Mouse (Mus musculus): ENCODE results near the gene Rpl4.
"Not testable (repeated sequence)": the region's sequence is repeated elsewhere in the genome, so short reads cannot be mapped to it uniquely, and the experiment has no call there.

Rpl4 gene

GRCm38 (mm10) chr9:64172816-64173665 lies at the start of gene Rpl4, which contains the start of gene Zwilch:
Gene Rpl4, plus strand, starts transcription at chr9:64173375.
Gene Zwilch, minus strand, starts transcription at chr9:64173104.
- peak; percentile 87 to 88 for DNase-seq (ENCODE audit: low spot score in 2 of 2)

GRCm38 (mm10) chr9:64124846-64125245 lies 48.3 kb upstream of the Rpl4 start:
- DNase-seq (ENCODE audit: low spot score in 2 of 2): not testable (repeated sequence)

- no peak for DNase-seq (ENCODE audit: low spot score in 2 of 2)
Observed at GRCm38 (mm10) chr9:64125307-64125706, 47.9 kb upstream of the Rpl4 start.

- DNase-seq (ENCODE audit: low spot score in 2 of 2): no peak
Observed at GRCm38 (mm10) chr9:64126121-64126520, 47.1 kb upstream of the Rpl4 start.

GRCm38 (mm10) chr9:64131623-64132022 lies 41.6 kb upstream of the Rpl4 start:
- no peak for DNase-seq (ENCODE audit: low spot score in 2 of 2)

GRCm38 (mm10) chr9:64138896-64139295 lies 34.3 kb upstream of the Rpl4 start:
- DNase-seq (ENCODE audit: low spot score in 2 of 2): peak; percentile 55 to 68

- no peak for DNase-seq (ENCODE audit: low spot score in 2 of 2)
Observed at GRCm38 (mm10) chr9:64139879-64140278, 33.3 kb upstream of the Rpl4 start.

- no peak for DNase-seq (ENCODE audit: low spot score in 2 of 2)
Observed at GRCm38 (mm10) chr9:64156641-64157040, 16.5 kb upstream of the Rpl4 start.

- DNase-seq (ENCODE audit: low spot score in 2 of 2): no peak
Observed at GRCm38 (mm10) chr9:64160471-64160870, 12.7 kb upstream of the Rpl4 start.

- DNase-seq (ENCODE audit: low spot score in 2 of 2): not testable (repeated sequence)
Observed at GRCm38 (mm10) chr9:64169967-64170366, 3.2 kb upstream of the Rpl4 start.

GRCm38 (mm10) chr9:64172145-64172815 lies 895 bp upstream of the Rpl4 start:
- DNase-seq (ENCODE audit: low spot score in 2 of 2): no peak

- DNase-seq (ENCODE audit: low spot score in 2 of 2): no peak
Observed at GRCm38 (mm10) chr9:64173666-64174220, 568 bp downstream of the Rpl4 start.

GRCm38 (mm10) chr9:64174341-64174740 lies 1.2 kb downstream of the Rpl4 start:
- DNase-seq (ENCODE audit: low spot score in 2 of 2): no peak

GRCm38 (mm10) chr9:64174766-64175165 lies 1.6 kb downstream of the Rpl4 start:
- no peak for DNase-seq (ENCODE audit: low spot score in 2 of 2)

GRCm38 (mm10) chr9:64175378-64175777 lies 2.2 kb downstream of the Rpl4 start:
- no peak for DNase-seq (ENCODE audit: low spot score in 2 of 2)

- DNase-seq (ENCODE audit: low spot score in 2 of 2): no peak
Observed at GRCm38 (mm10) chr9:64178610-64178973, 5.4 kb downstream of the Rpl4 start.

GRCm38 (mm10) chr9:64178974-64179646 lies 5.9 kb downstream of the Rpl4 start, which contains the start of gene Snapc5:
Gene Snapc5, plus strand, starts transcription at chr9:64179274.
- DNase-seq (ENCODE audit: low spot score in 2 of 2): peak; percentile 83 to 89

GRCm38 (mm10) chr9:64183295-64183694 lies 10.1 kb downstream of the Rpl4 start:
- not testable (repeated sequence) for DNase-seq (ENCODE audit: low spot score in 2 of 2)

GRCm38 (mm10) chr9:64184166-64184840 lies 11.1 kb downstream of the Rpl4 start:
- DNase-seq (ENCODE audit: low spot score in 2 of 2): no peak

- no peak for DNase-seq (ENCODE audit: low spot score in 2 of 2)
Observed at GRCm38 (mm10) chr9:64193879-64194278, 20.7 kb downstream of the Rpl4 start.

- DNase-seq (ENCODE audit: low spot score in 2 of 2): no peak
Observed at GRCm38 (mm10) chr9:64195554-64195953, 22.4 kb downstream of the Rpl4 start.
